Mouse (Mus musculus) bone marrow macrophage, adult 2 months (primary cell): ENCODE data around the gene Ccdc175.

Experiments used
- CTCF ChIP-seq: IDR thresholded peaks from 2 replicates; pipeline ENCODE4 v1.5.1; 2012; ENCODE audit warnings: low read depth, mild to moderate bottlenecking, low read length, moderate library complexity
- POLR2A ChIP-seq: IDR thresholded peaks from 2 replicates; pipeline ENCODE4 v1.6.1; 2012; ENCODE audit warnings: mild to moderate bottlenecking, low read depth, low read length, borderline replicate concordance

- no peak for TF ChIP-seq CTCF
- no peak for TF ChIP-seq POLR2A
Observed at GRCm38 (mm10) chr12:72232176-72232575, 47.3 kb upstream of the Ccdc175 start.
